Mouse (Mus musculus) heart, adult 18-20 months (tissue): ENCODE measurements at regions not wholly inside any gene's neighbourhood (a gene's known extent, or its start where the extent isn't known, plus 50 kb on each side); places are given as distances from the start of the nearest gene placed in this dataset.
A peak's percentile ranks its signal among the peaks of the same experiment; 100 is the strongest.

Experiments used
- DNase-seq, 2 experiments: peaks; one replicate each; pipeline ENCODE4 v3.0.0; 2021 to 2022; ENCODE audit warnings: mixed read lengths in 1 of 2

DNA sequence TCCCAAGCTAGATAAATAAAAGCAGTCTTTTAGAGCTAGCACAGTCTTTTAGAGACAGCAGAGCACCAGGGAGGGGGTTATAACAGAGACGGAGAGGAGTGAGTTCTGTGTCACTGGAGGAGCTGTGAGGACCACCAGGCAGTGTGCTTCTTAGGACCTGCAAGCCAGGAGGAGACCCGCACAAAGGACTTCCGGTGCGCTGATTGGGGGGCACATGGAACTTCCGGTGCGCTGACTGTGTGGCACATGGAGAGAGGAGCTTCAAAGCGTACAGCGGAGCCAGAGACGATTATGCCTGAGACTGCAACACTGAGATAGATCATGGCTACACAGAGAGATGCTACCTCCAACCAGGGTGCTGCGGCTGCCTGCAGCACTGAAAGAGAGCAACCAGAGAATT is 53.4 kb downstream of the Rpl37a start:
- DNase-seq = no peak

DNA sequence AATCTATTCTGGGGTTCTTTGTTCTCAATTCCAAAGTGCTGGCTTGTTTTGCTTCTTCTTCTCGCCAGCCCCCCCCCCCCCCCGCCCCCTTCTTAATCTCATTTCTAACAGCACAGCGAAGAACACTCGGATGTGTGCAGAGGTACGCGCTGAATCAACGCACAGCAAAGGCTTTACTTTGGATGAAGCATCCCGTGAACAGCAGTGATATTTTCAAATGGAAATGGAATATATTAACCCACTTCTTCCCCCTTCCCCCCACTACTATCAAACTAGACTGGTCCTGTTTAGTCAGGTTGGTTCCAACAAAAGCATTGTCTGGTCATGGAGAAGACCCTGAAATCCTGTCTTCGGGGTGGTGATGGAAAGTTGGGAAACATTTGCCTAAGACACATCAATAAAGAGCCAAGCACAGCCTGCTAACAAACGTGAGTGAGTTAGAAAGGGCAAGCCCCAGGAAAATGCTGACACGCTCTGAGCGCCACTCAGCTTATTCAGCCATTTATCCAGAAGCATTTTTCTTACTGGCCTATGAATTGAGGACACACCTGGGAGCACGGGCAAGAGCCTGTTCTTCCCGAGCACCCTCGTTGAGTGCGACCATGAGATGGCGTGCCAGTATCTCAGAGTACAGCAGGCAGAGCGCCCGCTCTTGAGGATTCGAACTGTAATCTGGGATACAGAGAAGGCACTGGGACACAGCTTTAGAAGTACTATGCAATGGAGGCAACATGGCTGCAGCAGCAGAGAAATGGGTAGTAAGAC is 54.1 kb downstream of the Rpl37a start:
- no peak for DNase-seq

DNA sequence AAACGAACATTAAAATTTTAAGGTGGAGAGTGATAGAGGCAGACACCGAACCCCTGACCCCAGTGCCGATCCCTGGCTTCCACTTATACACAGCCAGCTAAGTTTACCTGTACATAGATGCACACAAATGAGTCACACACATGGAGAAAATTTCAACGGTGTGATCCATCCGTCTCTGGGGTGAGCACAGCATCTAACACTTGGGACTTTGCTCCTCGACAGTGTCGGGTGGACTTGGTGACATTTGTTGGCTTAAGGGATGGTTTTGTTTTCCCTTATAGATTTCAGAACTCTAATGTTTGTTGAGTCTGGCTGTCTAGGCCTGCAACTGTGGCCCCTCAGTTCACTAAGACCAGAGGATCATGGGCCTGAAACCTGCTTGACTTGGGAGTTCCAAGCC is 54.9 kb upstream of the Igfbp2 start:
- DNase-seq = no peak

DNA sequence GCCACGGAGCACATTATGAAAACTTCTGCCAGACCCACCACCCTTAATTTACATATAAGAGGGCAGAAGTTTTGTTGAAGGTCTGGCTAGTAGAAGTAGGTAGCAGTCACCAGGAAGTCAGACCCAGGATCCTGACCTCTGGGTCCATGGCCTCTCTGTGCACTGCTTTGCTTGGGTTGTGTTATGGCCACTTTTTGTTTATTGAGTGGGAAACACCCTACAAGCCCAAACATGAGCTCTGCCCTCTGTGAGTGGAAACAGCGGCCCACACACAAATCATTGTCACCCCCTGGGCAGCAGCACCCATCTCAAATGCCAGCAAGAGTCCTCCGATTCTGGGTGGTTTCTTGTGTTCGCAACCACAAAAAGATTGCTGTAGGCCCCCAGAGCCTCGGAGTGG is 51.6 kb upstream of the Igfbp2 start:
- DNase-seq = no peak

DNA sequence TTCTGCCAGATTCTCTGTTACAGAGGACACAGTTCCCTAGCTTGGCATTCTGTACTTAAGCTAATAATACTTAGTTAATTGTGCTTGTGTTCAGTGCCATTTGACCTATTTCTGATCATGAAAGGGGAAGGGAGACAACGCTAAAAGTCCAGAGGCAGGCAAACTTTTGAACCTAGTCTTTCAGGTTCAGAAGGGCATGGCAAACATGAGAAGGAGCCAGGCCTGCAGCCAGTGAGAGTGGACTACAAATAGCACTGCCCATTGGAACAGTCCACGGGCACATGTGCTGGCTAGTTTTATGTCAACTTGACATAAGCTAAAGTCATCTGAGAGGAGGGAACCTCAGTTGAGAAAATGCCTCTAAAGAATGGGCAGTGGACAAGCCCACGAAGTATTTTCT is 51.1 kb upstream of the Igfbp2 start:
- DNase-seq = peak; percentile 3 to 23
